Mouse (Mus musculus) adrenal gland (tissue): ENCODE results near the gene Iffo1.

Experiments
- intact Hi-C: fragments of 180-260 bp; cut with DNase I; formaldehyde crosslinking; loops from one replicate; pipeline ENCODE4 v1.15.1; 2025

Gene Iffo1

DNA sequence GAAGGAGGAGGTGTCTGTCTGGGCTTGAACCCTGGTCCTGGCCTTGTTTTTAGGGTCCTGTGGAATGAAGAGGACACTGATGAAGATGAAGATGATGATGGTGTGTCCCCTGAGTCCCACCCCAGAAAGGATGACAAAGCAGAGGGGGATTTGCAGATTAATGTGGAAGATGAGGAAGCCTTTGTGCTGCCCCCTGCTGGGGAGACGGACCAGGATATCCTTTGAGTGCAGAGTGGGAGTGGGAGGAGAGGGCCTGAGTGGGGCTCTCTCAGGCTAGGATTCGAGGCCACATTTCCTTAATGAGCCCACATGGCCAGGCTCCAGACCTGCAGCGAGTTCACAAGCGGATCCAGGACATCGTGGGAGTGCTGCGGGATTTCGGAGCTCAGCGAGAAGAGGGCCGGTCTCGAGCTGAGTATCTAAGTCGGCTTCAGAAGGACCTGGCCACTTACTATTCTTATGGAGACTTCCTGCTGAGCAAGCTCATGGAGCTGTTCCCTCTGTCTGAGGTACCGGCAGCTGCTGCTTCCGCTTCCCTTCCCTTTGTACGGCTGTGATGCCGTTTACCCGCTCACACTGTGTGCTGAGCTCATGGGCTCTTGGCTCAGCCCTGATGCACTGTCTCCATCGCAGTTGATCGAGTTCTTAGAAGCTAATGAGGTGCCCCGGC lies 7.9 kb upstream of the Iffo1 start:
- intact Hi-C loops = no loop called here

DNA sequence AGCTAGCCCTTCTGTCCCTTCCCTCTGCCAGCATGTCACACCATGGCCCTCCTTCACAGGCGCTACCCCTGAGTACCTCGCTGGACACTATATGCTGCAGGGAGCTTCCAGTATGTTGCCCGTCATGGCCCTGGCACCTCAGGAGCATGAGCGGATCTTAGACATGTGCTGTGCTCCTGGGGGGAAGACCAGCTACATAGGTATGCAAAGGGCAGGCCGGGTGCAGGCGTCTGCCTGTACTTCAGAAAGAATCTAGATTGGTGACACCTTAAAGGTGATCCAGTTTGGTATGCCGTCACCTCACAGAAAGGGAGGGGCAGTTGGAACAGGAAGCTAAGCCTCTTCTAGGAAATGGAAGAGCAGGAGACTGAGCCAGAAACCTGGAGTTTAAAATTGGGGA lies 5.3 kb upstream of the Iffo1 start:
- intact Hi-C loops = loop anchor here (10.0 kb wide), 1 partner anchor 215 kb away; no protein-coding TSS in a partner anchor

DNA sequence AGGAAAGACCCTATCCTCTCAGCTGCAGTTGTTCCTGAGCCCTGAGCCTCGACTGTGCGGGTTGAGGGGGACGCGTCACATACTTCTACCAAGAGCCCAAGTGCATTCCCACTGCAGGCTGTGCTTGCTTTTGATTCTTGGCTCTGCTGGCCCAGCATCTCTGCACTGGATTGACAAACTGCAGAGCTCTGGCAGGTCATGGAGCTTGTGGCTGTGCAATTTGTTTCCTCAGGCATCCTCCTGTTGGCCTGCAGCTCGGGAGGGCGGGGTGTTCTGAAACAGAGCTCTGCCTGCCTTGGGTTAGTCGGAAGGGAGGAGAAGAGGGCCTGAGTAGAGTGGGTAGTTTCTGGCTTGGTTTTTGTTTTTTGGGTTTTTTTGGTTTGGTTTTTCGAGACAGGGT lies 2.6 kb upstream of the Iffo1 start:
- intact Hi-C loops = loop anchor here (10.0 kb wide), 1 partner anchor 212 kb away; no protein-coding TSS in a partner anchor

DNA sequence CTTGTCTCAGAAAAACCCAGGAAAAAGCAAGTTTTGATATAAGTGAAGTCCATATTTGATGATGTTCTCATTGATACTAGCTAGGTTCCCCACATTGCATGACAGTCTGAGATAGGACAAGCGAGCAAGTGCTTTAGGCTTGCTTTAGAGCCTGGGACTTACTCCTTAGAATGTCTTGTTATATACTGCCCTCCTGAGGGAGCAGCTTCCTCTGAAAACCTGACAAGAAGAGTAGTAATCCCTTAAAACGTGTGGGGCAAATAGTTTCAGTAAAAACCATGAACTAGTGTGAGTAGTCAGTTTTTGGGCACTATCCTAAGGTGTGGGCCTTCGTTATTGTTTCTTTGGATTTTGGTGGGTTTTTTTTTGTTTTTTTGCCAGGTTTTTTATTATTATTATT lies 1.9 kb upstream of the Iffo1 start:
- intact Hi-C loops = loop anchor here (10.0 kb wide), 1 partner anchor 212 kb away; no protein-coding TSS in a partner anchor

DNA sequence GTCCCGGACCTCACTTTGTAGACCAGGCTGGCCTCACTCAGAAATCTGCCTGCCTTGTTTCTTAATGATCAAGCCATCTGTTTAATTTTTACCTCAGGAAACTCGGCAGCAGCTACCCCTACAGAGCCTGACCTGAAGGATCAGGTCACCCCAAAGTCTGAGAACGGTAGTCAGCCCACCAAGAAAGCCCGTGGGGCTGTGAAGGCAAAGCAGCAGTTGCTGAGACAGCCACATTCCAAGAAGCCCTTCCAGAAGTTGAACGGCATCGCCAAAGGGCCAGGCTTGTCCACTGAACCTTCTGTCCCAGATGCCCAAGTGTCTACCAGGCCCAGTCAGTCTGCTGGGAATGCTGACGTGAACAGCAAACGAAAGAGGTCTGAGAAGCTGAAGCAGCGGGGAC lies 1.1 kb upstream of the Iffo1 start:
- intact Hi-C loops = loop anchor here (10.0 kb wide), 1 partner anchor 211 kb away; no protein-coding TSS in a partner anchor

DNA sequence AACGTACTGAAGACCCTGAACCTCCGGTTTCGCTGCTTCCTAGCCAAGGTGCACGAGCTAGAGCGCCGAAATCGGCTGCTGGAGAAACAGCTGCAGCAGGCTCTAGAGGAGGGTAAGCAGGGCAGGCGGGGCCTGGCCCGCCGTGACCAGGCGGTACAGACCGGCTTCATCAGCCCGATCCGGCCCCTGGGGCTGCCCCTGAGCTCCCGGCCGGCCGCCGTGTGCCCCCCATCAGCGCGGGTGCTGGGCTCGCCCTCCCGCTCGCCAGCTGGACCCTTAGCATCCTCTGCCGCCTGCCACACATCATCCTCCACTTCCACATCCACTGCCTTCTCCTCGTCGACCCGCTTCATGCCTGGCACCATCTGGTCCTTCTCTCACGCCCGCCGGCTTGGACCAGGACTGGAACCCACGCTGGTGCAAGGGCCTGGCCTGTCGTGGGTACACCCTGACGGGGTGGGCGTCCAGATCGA lies 474 bp downstream of the Iffo1 start:
- intact Hi-C loops = loop anchor here (5.0 to 10.0 kb wide), 3 partner anchors 47 to 209 kb away; partner anchors contain the start of genes Mrpl51 and Ncapd2

- intact Hi-C loops = loop anchor here (5.0 to 10.0 kb wide), 3 partner anchors 46 to 209 kb away; partner anchors contain the start of genes Mrpl51 and Ncapd2
Observed at GRCm38 (mm10) chr6:125146148-125146547, 1.1 kb downstream of the Iffo1 start.

- intact Hi-C loops = loop anchor here (5.0 to 10.0 kb wide), 3 partner anchors 46 to 208 kb away; partner anchors contain the start of genes Mrpl51 and Ncapd2
Observed at GRCm38 (mm10) chr6:125146797-125147196, 1.8 kb downstream of the Iffo1 start.

DNA sequence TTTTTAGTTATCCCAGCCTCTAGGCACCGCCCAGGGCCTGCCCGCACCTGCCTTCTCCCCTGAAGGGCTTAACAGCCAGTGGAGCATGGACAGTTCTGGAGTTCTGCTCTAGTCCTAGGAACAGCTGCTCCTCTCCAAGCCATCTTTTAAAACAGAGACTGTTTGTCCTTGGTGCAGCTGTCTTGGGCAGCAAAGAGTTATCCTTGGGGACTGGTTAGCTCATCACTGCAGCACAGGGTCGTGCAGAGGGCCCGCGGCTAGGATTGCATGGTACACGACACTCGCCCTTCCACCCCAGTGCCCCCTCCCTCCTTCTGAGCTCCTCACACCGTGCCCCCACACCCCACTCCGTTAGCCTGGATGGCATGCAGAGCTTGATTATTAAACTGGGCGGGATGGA lies 2.3 kb downstream of the Iffo1 start:
- intact Hi-C loops = loop anchor here (5.0 to 10.0 kb wide), 3 partner anchors 45 to 207 kb away; partner anchors contain the start of genes Mrpl51 and Ncapd2

GRCm38 (mm10) chr6:125148251-125148925 lies 3.3 kb downstream of the Iffo1 start:
- intact Hi-C loops = loop anchor here (5.0 to 10.0 kb wide), 3 partner anchors 44 to 206 kb away; partner anchors contain the start of genes Mrpl51 and Ncapd2

GRCm38 (mm10) chr6:125148926-125149568 lies 4.0 kb downstream of the Iffo1 start:
- intact Hi-C loops = loop anchor here (5.0 to 10.0 kb wide), 3 partner anchors 43 to 206 kb away; partner anchors contain the start of genes Mrpl51 and Ncapd2

DNA sequence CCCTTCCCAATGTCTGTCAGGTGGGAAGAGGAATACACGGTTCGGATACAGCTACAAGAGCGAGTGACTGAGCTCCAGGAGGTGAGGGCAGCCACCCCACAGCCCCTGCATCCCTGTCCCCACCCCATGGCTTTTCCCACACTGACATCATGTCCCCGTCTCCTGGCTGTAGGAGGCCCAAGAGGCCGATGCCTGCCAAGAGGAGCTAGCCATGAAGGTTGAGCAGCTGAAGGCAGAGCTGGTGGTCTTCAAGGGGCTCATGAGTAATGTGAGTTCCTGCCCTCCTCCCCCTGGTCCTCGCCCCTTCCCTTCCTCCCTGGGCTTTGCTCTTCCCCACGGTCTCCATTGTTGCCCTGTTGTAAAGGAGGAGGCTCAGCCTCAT lies 4.5 kb downstream of the Iffo1 start:
- intact Hi-C loops = loop anchor here (5.0 to 10.0 kb wide), 3 partner anchors 43 to 205 kb away; partner anchors contain the start of genes Mrpl51 and Ncapd2

GRCm38 (mm10) chr6:125152212-125153017 lies 7.4 kb downstream of the Iffo1 start:
- intact Hi-C loops = no loop called here

DNA sequence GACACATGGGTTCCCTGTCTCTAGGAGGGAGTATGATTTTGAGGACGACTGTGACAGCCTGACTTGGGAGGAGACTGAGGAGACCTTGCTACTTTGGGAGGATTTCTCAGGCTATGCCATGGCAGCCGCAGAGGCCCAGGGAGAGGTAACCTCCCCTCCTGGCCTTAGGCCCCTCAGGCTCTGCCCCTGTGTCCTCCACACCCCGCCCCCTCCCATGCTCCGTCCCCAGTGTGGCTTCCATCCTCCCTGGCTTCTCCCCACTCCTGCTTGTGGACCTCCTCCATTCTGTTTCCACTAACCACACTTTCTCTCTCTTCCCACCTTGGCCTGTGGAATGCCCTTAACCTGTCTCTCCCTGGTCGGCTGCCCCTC lies 8.0 kb downstream of the Iffo1 start:
- intact Hi-C loops = no loop called here

GRCm38 (mm10) chr6:125153682-125154081 lies 8.6 kb downstream of the Iffo1 start:
- intact Hi-C loops = no loop called here

DNA sequence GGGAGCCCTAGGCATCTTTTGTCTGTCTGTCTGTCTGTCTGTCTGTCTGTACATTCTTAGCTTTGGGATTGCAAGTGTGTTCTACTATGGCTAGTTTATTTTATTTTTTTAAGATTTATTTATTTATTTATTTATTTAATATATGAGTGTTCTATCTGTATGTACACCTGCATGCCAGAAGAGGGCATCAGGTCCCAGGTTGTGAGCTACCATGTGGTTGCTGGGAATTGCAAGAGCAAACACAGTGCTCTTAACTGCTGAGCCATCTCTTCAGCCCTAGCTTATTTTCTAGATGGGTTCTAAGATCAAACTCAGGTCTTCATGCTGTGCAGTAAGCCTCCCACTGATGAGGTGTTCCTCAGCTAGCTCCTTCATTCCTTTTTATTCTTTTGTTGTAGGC lies 9.5 kb downstream of the Iffo1 start:
- intact Hi-C loops = no loop called here

DNA sequence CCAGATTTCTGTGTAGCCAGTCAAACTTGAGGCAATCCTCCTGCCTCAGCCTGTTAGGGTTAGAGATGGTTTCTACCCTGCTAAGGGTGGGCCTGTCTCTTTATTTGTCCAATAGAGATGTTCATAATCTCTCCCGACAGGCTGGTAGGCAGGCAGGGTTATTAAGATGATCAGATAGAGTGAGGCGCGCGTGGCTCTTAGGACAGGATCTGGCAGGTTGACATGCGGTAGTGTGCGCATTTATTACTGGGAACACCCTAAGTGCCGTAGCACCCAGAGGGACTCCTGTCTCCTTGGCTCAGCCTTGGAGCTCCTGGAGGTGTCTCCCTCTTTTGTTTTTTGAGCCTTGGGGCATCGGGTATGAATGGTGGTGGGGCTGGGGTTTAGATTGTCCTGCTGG lies 10.2 kb downstream of the Iffo1 start:
- intact Hi-C loops = no loop called here

DNA sequence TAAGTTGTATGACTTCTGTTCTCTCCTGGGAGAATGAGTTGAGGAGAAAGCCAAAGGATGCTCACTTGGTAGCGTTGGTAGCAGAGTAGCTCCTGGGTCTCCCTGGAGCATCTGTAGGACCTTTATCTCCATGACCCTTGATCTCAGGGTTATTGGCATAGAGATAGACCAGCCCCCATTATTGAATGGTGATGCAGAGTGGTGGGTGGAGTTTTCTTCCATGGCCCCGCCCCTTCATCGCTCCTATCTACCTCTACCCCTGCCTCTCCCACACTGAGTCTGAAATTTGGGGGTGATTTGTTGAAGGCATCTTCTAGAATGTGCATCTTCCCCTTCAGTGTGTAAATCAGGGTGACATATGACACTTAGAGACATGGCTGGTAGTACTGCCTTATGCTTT lies 11.4 kb downstream of the Iffo1 start:
- intact Hi-C loops = no loop called here

DNA sequence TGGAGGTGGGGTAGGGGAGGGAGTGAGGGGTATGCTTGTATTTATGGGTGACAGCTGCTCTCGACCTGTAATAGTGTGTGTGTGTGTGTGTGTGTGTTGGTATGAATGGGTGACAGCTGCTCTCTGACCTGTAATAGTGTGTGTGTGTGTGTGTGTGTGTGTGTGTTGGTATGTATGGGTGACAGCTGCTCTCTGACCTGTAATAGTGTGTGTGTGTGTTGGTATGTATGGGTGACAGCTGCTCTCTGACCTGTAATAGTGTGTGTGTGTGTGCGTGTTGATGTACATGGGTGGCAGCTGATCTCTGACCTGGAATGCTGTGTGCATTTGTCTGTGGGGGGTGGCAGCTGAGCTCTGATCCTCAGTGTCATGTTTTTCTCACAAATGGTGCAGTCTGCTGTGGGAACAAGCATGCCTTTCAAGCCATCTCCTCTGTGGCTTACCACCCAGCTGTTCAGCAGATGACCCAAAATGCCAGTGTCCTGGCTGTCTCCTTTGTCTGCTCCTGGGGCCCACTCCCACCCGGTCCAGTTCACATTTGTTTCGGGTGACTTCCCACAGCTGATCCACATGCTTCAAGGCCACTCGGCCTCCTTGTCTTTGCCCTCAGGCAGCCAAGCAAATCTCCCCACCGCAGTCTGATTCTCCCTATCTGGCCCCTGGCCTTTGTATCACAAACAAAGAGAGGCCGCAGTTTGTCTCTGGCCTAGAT lies 12.0 kb downstream of the Iffo1 start:
- intact Hi-C loops = no loop called here

- intact Hi-C loops = no loop called here
Observed at GRCm38 (mm10) chr6:125158944-125159492, 14.0 kb downstream of the Iffo1 start.
